Mouse (Mus musculus) layer of hippocampus, adult 8-10 months (tissue): ENCODE results near the gene Prkab1. TPM values are rescaled to one million over a fixed set of nuclear protein-coding genes. Genes with fewer than 3 reads are reported as not detected.
A peak's percentile ranks its signal among the peaks of the same experiment; 100 is the strongest.

Source experiments
- DNase-seq, 2 experiments: peaks; one replicate each; pipeline ENCODE4 v3.0.0; 2022; ENCODE audit warnings: low spot score in 2 of 2
- total RNA-seq, 4 experiments: library from RNA; stranded (reverse); gene quantifications; 2 replicates each; pipeline ENCODE4 v1.2.4; 2022

Prkab1 gene
- total RNA-seq, 4 experiments from 2014 or later, result 20.9 to 27.1 (median 22.6) TPM

GRCm38 (mm10) chr5:116018196-116018595, 6.1 kb downstream of the Prkab1 start:
- DNase-seq, result no peak

- DNase-seq, result no peak
Measured at GRCm38 (mm10) chr5:116017391-116017790, 6.9 kb downstream of the Prkab1 start.

DNA sequence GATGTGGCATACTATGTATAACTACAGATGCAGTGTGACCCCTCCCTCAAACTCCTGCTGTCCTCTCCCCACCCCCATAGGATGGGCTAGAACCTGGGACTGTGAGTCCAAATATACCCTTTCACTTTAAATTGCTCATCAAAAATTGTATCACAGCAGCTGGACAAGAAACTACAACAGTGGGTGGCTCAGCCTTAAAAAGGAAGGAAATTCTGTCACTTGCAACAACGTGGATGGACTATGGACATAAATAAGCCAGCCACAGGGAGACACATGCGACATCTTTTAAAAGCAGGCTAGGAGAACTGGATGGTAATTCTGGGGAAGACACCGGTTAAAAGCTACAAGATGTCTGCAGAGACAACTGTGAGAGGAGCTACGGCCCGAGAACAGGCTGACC, 7.8 kb downstream of the Prkab1 start:
- DNase-seq, result no peak

DNA sequence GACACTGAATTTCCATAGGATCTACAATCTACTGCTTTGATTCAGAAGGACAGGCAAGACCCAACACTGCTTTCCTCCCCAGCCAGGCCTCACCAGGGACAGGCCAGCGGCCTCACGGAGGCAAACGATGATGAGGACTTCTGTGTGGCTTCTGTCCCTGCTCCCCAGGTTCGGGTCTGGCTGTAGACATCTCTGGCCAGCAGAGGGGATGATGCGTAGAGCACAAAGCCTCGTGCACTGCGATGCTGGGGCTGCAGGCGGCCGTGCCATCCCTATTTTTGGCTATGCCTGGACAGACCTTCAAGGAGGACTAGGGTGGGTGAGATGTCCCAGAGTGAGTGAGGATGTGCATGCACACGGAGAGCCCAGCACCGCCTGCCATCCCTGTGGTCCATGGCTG, 10.1 kb downstream of the Prkab1 start:
- DNase-seq, result no peak

DNA sequence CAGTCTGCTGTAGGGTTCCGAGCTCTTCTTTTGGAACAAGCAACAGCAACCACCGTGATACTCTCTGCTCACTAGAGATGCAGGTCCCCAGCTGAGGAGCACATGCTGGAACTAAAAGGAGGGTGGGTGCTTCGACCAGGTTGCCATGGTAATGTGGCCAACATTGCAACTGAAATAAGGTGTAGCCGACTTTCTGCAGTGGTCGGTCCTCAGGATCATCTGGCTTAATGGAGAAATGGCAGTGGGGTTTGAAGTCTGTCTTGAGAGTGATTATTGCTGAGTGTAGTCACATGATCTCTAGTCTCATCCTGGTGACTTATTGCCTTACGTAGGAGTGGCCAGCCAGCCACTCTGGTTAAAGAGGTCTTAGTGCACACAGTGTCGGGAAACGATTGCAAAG, 10.5 kb downstream of the Prkab1 start:
- no peak for DNase-seq

DNA sequence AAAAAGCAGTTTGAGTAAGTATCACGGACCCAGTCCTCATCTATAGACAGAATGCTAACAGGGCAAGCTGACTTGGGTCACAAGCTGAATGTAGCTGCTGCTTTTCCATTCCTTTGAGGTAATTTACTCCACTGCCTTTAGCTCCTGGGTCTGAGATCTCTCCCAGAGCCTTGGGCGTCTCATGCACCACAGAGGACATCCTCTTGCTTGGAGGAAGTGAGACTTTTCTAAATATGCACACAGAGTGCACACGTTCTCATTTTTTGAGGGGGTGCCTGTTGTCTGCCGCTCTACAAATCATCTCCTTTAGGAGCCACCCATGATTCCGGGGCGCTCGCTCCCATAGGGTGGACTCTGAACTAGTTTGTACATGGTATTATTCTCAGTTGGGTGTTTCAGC, 11.8 kb downstream of the Prkab1 start:
- no peak for DNase-seq

GRCm38 (mm10) chr5:116011700-116012099, 12.6 kb downstream of the Prkab1 start:
- no peak for DNase-seq

DNA sequence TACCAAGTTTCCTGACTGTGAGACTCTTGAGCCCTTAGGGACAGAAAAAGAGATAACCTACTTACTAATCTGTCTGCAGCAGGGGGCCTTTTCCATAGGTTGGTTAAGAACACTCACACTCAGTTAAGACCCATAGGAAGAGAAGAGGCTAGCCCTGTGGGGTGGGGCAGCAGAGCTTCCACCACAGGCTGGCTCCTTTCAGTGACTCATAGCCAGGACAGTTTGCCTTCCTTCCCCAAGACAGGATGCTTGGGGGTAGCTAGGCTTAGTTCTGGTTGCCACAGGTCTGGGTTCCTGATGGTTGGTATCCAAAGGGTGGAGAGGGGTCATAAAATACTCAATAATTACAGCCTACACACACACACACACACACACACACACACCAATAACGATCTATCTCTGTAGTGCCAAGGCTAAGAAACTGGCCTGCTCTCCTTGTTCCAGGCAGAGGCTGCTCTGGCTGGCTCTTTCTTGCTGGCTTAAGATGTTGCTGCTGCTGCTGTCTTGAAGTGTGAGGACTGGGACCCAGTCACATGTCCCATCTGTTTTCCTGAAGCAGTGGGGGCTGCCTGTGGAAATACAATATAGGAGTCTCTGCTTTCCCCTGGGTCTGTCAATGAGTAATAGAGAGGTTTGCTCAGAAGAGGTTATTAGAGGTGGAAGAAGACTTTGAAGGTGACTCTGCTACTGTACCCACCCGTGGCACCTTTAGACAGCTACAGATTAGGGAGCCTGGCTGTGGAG, 14.3 kb downstream of the Prkab1 start:
- no peak for DNase-seq

DNA sequence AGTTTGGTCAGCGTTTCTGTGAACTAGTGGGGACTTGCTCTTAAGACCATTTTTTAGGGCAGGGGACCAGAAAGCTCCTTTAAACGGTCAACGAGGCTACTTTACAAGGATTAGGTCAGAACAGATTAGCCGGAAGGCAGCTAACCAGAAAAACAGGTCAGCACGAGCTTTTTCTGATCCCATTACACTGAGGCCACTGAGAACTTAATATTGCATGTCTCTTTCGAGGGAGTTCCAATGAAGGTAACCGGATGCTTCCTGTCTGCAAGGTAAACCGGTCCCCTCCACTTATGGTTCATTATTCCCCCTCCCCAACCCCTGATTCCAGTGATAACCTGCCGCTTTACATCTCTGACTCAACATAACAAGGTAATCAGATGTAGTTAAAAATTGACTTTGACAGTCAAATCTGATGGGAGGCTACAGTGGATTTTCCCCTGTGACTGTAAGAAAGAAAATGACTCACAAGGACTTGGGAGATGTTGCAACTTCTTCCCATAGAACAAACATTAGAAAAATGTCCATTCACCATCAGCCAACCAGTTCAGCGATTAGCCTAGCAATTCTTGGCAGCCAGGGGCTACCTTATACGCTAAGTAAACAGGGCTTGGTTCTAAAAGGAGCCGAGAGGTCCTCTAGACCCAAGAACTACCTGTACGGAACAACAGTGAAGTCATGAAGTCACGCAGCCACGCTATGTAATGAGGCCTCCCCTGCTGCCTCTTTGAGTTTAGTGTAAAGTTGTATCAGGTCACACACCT, 15.0 kb downstream of the Prkab1 start:
- DNase-seq, result no peak

DNA sequence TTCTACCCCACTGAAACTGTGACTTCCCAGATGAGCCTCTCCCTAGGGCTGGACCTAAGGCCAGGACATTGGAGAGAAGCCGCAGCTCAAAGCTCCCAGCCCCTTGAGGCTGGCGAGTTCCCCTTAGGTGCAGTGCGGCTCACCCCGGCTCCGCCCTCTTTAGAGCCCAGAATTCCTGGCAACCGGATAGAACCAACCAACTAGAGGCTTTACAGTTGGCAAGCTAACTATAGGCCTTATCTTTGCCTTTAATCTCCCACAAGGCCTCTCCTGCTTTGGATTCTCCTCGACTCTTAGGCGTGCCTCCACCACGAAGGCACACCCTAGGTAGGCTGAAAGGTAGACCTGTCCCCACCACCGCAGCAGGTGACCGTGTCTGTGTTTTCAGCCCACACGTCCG, 16.6 kb downstream of the Prkab1 start:
- DNase-seq, result no peak

GRCm38 (mm10) chr5:116006324-116007099, 17.8 kb downstream of the Prkab1 start:
- DNase-seq, result no peak

- DNase-seq, result peak; percentile 50 to 61
Measured at GRCm38 (mm10) chr5:116004271-116004670, 20.0 kb downstream of the Prkab1 start.

DNA sequence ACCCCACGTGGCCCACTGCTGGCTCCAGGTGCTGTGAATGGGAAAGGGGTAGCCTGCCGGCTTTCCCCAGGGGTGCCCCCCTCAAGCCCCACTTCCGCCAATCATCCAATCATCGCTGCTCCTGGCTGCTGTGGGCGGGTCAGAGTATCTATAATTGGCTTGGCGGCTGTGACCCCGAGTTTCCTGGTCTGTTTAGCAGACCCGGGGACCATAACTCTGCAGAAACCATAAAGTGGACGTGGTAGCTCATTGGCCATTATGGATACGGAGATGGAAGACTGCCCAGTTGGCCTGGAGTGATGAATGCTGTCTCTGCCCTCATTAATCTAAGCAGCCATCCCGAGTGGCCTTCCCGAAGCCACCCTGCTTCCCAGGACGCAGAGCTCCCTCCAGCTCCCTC, 20.5 kb downstream of the Prkab1 start:
- no peak for DNase-seq

GRCm38 (mm10) chr5:116003154-116003553, 21.2 kb downstream of the Prkab1 start:
- no peak for DNase-seq

GRCm38 (mm10) chr5:115997376-115997775, 26.9 kb downstream of the Prkab1 start:
- DNase-seq, result no peak

DNA sequence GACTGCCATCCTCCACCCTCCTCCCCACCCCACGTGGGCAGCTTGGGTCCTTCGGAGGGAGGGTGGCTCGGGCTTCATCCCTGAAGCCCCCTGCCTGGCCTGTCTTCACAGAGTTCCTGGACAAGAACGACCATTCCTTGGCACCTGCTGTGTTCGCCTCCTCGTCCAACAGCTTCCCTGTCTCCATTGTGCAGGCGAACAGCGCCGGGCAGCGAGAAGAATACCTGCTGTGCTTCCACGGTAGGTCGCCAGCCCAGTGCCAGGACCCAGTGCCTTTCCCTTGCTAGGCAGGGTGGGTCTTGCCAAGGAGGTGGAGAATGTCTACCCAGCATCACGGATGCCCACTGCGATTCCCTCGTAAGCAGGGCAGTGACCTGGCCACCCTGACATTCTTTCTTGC, 30.2 kb downstream of the Prkab1 start:
- DNase-seq, result no peak

DNA sequence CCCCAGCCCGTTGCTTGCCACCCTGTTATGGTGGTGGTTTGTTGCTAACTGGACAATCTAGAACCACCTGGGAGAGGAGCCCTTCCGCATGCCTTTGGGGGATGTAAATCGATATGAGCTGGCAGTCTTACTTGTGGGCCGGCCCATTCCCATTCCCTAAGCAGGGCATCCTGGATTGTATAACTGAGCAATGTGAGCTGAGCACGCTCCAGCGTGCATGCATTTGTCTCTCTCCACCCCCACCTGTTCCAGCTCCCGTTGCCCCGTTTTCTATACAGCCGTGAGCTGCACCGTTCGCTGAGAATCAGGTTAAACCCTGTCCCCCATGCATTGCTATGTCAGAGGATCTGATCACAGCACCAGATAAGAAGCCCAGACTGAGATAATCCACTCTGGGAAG, 32.6 kb downstream of the Prkab1 start:
- DNase-seq, result no peak

DNA sequence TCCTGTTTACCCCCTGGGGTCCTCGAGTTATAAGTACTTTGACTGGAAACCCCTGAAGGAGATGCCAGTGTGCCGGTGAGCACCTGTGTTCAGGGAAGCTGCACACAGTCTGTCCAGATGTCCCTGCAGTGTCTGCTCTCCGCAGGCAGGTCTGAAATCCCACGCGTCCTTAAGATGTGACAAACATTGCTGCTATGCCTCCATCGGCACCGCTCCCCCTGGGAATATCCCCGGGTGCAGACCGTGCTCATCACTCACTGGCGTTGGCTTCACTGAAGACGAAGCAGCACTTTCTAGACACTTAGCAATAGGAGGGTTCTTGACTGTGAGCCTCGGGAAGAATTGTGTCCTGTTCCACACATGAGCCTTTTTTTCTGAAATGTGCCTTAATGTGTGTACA, 37.0 kb downstream of the Prkab1 start:
- no peak for DNase-seq

GRCm38 (mm10) chr5:115985101-115985500, 39.2 kb downstream of the Prkab1 start:
- DNase-seq, result no peak

GRCm38 (mm10) chr5:115984392-115984791, 39.9 kb downstream of the Prkab1 start:
- DNase-seq, result no peak

DNA sequence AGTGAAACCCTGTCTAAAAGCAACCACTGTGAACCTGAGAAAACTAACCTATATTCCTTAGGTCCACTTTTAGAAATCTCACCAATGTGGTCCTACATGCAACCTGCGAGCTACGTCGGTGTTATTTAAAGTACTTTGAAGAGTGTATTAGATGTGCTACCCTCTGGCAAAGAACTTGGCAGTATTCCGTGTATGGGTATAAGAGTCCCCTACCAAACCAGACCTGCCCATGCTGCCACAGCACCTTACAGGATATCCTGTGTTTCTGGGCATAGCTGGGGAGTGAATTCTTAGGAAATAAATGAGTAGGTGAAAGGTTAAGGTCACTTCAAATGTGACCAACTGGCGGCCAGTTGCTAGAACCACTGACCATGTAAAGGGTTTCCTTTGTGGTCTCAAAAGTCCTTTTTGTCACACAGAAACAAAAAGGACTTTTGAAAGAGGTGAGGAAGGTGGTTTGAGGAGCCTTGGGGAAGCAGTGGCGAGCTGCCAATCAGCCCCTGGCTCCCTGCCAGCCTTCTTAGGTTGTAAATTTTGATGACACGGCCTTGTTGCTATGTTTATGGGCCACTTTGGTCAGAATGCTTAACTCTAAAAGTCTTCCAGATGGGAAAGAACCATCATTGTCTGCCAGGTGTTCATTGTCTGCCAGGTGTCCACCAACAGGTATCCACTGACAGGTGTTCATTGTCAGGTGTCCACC, 41.5 kb downstream of the Prkab1 start:
- no peak for DNase-seq

- DNase-seq, result no peak
Measured at GRCm38 (mm10) chr5:115980537-115980936, 43.8 kb downstream of the Prkab1 start.
